Mouse (Mus musculus) lung, postnatal 0 days (tissue): ENCODE results near the gene Gtf2h1.

Source experiments
- CTCF ChIP-seq: IDR thresholded peaks from 2 replicates; pipeline ENCODE4 v1.5.1; 2016; ENCODE audit warnings: antibody characterized with exemption, mild to moderate bottlenecking
- EP300 ChIP-seq: IDR thresholded peaks from 2 replicates; pipeline ENCODE4 v1.6.1; 2016; ENCODE audit warnings: antibody characterized with exemption, mild to moderate bottlenecking, control low read depth

GRCm38 (mm10) chr7:46833670-46834255 lies 37.9 kb downstream of the Gtf2h1 start:
- TF ChIP-seq EP300 (no peak), CTCF (no peak)
